Mouse (Mus musculus): ENCODE data around the gene Ghdc.
A peak's percentile ranks its signal among the peaks of the same experiment; 100 is the strongest.
"Not testable (repeated sequence)": the region's sequence is repeated elsewhere in the genome, so short reads cannot be mapped to it uniquely, and the experiment has no call there.

Gene Ghdc

DNA sequence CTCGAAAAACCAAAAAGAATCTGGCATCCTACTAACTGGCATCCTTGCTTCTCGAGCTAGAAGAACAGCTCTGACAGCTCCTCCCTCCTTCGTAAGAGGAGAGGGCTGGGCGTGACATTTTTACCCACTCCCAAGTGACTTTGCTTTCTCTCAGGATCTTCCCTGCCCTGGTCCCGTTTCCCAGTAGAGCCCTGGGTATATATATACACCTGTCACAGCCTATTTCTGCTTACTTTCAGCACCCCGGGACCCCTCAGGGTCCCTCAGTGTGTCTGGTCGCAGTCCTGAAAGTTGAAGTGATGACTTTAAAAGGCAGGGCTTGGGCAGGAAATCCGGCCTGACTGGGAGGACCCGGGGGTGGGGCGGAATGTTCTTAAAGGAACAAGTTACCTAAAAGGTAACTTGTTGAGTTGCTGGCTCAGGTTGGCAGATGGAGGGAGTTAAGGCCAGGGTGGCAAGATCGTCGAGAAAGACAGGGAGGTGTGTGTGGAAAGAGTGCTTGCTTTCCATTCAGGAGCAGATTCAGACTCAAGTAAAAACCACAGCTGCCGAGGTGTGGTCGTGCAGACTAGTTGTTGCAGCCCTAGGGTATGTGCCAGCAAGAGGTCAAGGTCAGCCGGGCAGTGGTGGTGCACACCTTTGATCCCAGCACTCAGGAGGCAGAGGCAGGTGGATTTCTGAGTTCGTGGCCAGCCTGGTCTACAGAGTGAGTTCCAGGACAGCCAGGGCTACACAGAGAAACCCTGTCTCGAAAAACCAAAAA, at the start of gene Ghdc:
TSS of gene Ghdc (minus strand) at position 312 of the 763 bp plus-strand sequence.
- DNase-seq (ENCODE audit: low read depth), result peak; percentile 63

DNA sequence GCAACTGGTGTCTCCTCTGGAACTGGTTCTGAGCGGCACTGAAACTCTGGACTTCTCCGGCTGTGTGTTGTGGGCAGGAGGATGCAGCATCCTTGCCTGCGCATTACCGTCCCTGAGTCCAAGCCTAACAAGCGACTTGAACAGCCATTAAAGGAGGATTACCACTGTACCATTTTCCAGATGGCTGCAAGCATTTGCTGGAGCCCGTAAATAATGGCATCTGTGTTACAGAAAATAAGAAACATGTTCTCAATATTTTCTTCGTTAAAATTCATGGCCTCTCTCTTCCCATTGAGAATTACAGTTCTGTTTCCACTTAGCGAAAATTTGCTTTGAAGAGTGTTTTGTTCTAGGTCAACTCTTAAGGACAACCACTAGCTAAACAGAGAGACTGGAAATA, 49.3 kb upstream of the Ghdc start:
- no peak for DNase-seq (ENCODE audit: low read depth)

DNA sequence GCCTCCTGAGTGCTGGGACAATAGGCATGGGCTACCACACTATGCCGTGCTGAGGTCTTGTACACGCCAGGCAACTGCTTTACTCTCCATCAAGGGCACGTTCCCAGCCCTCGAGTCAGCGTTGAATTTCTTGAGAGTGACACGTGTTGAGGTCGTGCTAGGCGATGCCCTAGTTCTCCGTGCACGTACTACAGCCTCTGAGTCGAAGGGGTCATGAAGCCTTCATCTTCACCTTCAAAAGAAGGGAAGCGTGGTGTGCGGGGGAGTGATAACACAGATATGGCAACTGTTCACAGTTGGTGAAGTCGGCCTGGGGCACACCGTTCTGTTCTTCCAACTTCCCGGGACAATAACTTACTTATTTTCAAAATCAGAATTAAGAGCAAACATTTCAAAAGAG, 48.9 kb upstream of the Ghdc start:
- DNase-seq (ENCODE audit: low read depth), result no peak

DNA sequence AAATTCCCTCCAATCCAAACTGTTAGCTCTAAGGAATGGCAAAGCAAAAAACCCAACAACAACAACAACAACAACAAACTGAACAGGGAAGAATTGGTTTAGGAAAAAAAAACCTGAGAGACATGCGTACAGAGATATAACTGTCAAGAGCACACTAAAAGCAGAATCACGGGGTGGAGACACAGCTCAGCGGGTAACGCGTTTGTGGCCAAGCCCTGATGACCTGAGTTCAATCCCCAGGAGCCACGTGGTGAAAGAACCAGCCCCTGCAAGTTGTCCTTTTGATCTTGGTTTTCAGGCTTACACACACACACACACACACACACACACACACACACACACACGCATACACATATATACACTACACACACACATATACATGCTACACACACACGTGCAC, 48.3 kb upstream of the Ghdc start:
- DNase-seq (ENCODE audit: low read depth), result no peak

DNA sequence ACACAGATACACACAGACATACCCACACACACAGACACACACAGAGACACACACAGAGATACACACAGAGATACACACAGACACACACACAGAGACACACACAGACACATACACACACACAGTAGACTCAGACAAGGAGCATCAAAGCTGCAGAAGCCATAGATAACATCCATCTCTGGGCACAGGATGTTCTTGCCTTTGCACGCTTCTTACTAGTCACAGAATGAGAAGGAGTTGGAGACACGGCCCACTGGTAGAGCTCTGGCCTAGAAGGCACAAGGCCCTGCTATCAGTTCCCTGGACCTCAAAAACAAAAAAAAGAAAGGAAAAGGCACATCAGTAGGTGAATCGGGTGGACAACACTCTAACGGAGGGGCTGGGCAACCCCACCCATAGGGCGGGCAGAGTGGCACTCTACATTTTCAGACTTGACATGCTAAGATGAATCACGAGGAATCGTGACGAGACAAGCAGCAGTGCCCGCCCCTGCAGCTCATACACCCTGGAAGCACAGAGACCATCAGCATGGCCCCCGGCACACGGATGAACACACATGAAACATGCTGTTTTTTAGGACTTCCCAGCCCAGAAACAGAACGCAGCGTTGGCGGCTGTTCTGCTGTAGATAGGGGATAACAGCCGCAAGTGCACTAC, 47.7 kb upstream of the Ghdc start:
- peak; percentile 55 for DNase-seq (ENCODE audit: low read depth)

DNA sequence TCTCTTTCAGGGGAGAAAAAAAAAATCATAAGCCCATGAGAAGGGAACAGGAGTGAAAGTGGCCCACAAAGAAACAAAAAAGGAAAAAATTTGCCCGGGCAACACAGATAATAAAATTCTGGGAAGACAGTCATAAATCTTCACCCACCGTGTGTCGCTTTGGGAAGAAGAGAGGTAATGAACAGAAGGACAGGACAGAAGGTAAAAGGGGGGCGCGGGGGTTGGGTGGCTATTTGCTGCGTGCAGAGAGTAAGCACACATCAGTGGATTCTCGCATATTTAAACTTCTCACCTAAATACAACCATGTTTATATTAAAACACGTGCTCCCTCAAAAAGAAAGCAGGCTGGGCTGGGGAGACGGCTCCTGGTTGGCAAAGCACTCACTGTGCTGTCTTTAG, 46.6 kb upstream of the Ghdc start:
- no peak for DNase-seq (ENCODE audit: low read depth)

DNA sequence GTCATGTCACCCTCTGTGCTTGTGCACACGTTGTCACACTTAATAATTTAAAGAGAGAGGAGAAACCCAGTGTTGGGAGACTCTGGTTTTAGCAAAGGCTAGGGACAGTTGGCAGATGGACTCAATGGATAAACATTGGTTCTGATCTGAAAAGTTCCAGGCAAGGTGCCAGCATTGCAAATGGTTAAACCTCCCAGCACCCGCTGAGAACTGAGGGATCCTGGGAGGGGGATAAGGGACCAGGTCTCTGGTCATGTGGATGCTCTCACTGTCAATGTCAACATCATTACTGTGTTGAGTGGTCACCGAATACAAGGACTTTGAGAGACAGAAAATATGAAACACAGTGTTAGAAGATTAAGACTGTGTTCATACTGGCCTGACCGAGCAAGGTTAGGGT, 46.0 kb upstream of the Ghdc start:
- DNase-seq (ENCODE audit: low read depth), result no peak

DNA sequence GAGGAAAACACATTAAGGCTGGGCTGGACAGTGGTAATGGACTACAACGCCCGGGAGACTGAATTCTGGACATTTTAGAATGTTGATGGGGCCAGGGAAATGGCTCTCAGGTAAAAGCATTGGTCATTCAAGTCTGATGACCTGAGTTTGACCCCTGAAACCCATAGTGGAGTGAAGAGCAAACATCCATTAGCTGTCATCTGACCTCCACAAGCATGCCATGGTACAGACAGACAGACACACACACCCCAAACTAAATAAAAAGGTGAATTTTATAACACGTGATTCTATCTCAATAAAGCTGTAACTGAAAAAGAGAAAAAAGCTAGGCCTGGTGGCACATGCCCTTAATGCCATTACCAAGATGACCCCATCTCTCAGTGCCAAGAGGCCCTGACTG, 45.6 kb upstream of the Ghdc start:
- DNase-seq (ENCODE audit: low read depth), result no peak

DNA sequence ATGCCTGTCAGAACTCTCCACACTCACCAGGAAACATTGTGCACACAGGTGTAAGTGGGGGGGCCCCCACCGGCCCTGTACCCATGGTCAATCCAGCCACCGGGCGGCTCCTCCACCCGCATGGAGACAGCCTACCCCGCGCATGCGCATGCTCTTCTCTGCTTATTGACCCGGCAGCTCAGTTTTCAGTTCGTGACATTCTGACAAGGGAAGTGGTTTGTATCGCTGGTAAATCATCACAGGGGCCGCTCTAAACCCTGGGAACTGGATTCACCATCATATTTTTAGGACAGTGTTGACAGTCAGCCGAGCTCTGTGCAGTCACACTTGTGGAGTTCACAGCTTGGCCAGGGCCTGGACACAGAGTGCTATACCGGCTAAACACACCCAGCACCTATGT, 43.7 kb upstream of the Ghdc start:
- peak; percentile 72 for DNase-seq (ENCODE audit: low read depth)

DNA sequence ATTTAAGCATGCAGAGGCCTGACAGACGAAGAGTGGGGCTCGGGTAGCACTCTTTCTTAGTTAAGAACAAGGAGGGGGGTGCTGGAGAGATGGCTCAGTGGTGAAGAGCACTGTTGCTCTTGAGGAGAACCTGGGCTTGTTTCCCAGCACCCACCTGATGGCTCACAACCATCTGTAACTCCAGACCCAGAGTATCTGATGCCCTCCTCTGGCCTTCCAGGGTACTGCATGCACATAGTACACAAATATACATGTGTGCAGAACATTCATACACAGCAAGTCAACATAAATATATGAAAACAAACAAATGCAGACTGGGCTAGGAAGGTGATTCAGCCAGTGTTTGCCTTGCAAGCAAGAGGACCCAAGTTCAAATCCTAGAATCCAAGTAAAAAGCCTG, 40.4 kb upstream of the Ghdc start:
- DNase-seq (ENCODE audit: low read depth), result no peak

DNA sequence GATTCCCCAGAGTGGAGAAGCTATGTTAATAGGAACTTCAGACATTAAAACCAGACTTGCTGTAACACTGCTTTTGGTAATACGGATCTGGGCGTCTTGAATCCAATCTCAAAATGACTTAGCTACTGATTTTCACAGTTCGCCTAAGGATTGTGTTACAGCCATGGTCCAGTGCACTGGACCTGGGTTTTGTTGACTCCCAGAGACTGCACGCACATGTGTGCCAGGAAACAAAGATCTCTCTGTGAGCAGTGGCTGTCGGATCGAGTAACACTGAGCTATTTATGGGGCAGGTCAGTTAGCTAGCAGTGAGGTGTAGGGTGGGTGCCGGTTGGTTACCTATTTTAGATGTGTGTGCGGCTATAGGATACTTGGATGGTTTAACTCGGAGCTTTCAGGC, 39.8 kb upstream of the Ghdc start:
- no peak for DNase-seq (ENCODE audit: low read depth)

DNA sequence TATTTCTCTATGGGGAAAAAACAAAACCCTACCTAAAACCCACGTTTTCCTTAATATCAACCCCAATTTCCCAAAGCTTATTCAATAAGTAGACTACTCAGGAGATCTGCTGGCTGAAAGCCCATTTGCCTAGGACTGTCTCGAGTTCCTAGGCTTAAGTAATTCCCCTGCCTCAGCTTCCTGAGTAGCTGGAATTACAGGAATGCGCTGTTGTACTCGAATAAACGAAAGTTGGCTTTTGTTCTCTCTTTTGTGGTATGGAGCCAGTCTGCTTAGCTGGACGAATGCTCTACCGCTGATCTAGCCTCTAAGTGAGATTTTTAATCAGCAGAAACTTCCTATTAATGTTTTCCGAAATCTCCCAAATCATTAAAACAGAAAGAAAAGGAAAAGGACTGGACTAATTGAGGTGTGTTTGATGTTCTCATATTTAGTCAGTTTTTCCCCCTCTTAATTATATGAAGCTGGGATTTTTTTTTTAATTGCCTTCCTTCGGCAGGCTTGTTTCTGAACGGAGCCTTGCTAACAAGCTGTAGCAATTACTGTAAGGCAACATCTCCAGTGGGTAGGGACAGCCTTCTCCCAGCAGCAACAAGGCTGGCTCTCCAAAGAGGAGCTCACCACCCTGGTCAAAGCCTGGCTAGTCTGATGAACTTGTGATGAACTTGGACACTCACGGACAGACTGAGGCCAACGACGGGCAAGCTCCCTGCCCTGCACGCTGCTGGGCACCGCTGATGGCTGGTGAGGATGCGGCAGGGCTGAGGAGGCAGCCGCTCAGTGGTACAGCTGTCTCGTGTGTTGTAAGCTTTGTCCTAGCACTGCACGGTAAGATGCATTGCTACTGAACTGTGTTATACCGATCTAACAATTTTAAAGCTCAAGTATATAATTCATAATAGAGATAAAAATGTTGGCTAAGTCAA, 35.9 kb upstream of the Ghdc start:
- no peak for DNase-seq (ENCODE audit: low read depth)

DNA sequence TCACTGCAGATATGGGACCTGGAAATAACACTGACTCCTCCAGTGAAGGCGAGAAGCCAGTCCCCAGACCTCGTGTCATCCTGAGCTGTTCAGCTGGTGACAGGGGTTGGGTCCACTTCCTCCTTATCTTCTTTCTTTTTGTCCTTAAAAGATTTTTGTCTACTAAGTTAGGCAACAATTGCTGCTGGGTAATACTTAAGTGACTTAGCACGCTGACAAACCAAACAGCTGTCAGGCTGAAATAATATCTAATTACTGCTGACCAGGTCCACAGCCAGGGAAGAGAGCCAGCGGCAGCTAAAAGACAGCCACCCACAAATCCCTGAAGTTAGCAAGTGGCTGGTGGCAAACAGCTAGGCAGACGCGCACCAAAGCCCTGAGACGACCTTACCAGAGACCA, 34.8 kb upstream of the Ghdc start:
- no peak for DNase-seq (ENCODE audit: low read depth)

DNA sequence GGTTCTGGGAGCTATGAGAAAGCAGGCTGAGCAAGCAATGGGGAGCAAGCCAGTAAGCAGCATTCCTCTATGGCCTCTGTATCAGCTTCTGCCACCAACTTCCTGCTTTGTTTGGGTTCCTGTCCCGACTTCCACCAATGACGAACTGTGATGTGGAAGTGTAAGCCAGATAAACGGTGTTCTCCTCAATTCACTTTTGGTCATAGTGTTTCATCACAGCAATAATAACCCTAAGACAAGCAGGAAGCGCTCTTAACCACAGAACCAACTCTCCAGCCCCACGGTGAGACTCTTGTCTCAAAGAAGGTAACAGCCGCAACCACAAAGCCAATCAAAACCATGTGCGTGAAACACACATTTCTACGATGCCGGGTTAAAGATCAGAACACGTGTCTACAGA, 33.7 kb upstream of the Ghdc start:
- DNase-seq (ENCODE audit: low read depth), result no peak

DNA sequence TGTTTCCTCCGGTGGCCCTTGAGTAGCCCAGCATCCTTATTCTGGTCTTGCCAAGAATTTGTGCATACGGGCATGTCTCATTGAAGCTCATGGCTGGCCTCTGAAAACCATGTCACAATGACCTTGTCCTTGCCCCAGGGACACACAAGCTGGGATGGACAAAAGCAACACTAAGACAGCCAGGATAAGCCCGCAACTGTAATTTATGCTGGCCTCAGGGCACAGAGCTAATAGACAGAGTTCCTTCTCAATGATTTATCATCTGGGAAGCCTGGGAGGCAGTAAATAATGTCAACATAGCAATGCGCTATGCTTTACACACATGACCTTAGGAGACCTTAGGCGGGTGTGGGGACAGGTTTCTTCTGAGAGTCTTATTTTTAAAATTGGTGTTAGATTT, 28.7 kb upstream of the Ghdc start:
- DNase-seq (ENCODE audit: low read depth), result no peak

DNA sequence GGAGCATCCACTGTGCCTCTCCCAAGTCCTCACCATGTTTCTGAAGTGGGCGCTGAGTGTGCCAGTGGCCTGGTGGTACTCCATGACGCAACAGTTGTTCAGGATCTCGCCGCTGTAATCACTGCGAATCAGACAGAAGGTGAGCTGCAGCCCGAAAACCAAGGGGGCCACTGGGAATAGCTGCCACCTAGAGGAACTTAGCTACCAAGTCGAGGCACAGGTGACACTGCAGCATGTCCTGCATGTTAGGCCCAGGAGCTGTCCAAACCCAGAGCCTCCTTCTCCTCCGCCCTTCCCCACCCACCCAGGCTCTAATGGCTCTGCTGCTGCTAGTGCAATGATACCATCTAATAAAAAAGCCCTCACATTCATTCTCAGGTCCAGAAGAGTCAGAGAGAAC, 25.8 kb upstream of the Ghdc start:
- DNase-seq (ENCODE audit: low read depth), result no peak

DNA sequence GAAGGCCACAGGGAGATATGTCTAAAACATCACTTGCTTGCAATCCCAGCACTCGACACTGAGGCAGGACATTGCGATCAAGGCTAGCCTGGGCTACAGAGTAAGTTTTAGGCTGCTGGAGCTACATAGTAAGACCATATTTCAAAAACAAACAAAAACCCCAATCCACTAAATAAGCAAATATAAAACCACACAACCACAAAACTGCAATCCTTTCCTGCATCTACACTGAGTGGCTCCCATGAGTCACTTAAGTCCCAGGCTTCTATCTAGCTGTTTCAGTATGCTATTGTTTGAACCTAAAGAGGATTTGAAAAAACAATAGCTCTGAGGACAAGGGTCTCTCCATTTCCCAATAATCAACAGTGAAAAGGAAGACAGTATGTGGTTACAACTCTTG, 24.6 kb upstream of the Ghdc start:
- DNase-seq (ENCODE audit: low read depth), result no peak

DNA sequence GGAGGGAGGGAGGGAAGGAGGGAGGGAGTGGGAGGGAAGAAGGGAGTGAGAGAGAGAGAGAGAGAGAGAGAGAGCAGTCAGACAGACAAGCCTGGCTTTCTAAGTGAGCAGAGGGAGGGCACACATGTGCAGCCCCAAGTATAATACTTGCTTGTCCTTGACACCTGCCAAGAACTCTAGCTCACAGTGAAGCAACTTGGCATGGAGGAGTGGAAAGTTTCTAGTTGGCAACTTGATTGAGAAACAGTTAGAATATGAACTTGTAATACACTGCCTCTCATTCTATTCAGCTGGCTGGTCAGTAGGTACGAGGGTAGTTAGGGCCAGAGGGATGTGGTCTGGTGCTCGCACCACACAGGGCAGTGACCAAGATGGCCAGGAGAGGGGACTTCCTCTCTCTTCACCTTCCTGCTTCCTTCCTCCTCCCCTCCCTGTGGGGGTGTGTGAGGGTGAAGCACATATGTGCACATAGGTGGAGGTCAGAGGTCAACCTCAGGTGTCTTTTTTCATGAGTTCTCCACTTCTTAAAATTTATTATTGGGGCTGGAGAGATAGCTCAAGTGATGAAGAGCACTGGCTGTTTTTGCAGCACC, 20.8 kb upstream of the Ghdc start:
- DNase-seq (ENCODE audit: low read depth), result no peak

DNA sequence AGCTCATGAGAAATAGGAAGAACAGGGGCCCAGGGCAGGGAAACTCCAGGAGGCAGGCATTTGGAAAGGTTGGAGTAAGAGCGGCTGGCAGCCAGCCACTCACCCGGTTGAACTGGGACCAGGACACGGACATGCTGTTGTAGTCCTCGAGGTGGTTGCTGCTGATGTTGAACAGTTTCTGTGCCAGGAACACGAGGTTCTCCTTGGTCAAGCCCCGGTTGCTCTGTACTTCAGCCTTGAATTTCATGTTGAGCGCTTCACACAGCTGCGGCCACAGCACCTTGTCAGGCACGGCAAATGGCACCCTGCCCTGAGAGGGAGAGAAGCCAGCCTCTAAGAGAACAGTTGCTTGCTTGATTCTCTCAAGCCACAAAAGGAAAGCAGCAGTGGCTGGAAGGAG, 19.9 kb upstream of the Ghdc start:
- not testable (repeated sequence) for DNase-seq (ENCODE audit: low read depth)

DNA sequence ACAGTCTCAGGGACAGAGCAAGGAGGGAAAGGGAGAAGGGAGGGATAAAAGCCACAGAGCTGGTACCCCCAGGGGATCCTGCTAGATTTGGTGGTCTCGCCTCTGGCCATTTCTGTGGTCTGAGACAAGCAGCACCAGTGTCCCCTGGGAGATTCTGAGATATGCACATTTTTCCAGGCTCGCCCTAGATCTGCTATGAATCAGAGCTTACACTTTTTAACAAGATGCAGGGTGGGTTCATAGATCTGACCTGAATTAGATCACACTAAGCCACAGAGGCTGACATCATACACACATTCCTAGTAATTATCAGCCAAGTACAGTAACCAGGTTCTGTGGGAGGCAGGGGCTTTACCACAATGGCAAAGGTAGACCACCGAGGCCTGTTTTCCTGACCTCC, 18.9 kb upstream of the Ghdc start:
- no peak for DNase-seq (ENCODE audit: low read depth)

DNA sequence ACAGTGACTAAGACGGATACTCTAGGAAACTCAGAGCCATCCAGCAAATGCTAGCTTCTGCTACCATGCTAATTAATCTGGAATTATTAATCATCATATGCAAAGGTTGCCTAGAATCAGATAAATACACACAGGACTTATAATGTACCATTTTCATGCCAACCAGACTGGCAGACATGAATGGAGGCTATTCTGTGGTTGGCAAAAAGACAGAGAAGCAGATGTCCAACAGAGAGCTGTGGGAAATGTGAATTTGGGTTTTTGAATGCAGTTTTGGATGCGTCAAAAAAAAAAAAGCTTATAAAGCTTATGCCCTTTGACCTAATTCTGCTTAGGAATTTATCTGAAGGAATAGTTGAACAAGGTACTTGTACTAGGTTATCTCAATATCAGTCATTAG, 15.0 kb upstream of the Ghdc start:
- no peak for DNase-seq (ENCODE audit: low read depth)

DNA sequence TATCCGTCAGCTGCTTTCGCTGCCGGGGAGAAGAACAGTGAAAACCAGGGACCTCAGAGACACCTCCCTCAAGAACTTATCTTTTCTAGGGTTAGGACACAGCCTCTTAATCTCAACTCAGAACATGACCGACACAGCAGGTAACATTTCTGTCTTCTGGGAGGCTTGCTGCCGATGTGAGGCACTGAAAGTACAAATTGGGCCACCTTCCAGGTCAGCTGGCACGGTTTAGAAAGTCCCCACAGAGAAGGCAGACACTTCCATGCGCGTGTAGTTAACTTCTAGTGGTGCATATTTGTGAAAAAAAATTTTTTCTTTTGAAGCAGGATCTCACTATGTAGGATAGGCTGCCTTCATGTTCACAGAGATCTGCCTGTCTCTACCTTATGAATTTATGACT, 13.5 kb upstream of the Ghdc start:
- DNase-seq (ENCODE audit: low read depth), result no peak

DNA sequence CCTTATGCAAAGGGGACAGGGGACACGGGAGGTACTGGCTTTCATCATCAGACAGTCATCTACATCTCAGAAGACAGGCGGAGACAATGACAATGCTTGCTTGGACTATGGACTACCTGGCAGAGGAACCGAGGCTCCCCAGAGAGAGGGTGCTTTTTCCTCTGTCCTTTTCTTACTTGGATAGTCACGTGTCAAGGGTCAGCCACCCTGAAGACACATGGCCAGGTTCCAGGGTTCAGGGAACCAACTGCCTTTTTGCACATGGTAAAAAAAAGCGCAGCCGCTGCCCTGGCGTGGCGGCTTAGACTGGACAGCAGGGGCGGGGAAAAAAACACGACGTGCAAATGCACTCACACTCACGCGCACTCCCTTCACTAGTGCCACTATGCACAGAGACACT, 11.8 kb upstream of the Ghdc start:
- no peak for DNase-seq (ENCODE audit: low read depth)

All from c-Kit-positive CD71-positive TER-119-negative erythroid progenitor cells, embryonic 14.5 days (primary cell).